Mouse (Mus musculus): ENCODE results near the gene Sh3yl1.

DNA sequence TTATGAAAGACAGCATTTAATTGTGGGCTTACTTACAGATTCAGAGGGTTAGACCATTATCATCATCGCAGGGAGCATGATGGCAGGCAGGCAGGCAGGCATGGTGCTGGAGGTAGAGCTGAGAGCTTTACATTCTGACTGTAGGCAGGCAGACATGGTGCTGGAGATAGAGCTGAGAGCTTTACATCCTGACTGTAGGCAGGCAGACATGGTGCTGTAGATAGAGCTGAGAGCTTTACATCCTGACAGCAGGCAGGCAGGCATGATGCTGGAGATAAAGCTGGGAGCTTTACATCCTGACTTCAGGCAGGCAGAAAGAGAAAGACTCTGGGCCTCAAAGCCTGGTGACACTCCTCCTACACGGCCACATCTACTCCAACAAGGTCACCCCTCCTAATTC, 59.2 kb downstream of the Sh3yl1 start:
- TF ChIP-seq CTCF (IDR thresholded peaks at IDR 0.05; ENCODE audit: low read depth), result no peak
- TF ChIP-seq EP300 (optimal IDR thresholded peaks at IDR 0.05), result no peak
